Mouse (Mus musculus) midbrain, postnatal 0 days (tissue): ENCODE measurements at regions not wholly inside any gene's neighbourhood (a gene's known extent, or its start where the extent isn't known, plus 50 kb on each side); places are given as distances from the start of the nearest gene placed in this dataset.
A peak's percentile ranks its signal among the peaks of the same experiment; 100 is the strongest.

Experiments
- ATAC-seq: fragments of 200-750 bp; cut with Nextera tagmentation; 2 replicates; pipeline ENCODE4 v1.8.0; 2017; ENCODE audit warnings: moderate number of reproducible peaks, mild to moderate bottlenecking, moderate TSS enrichment, moderate library complexity; ENCODE audit not compliant: low FRiP score
- DNase-seq: peaks from one replicate; pipeline ENCODE4 v3.0.0-alpha.2; 2015; ENCODE audit warnings: low spot score
- H3K27ac ChIP-seq: fragments of 300-500 bp; sonication (generic); 2 replicates; pipeline ENCODE4 v1.5.1; 2014; ENCODE audit warnings: low read depth, mild to moderate bottlenecking, low read length, mixed read lengths
- H3K27me3 ChIP-seq: fragments of 300-500 bp; sonication (generic); 2 replicates; pipeline ENCODE4 v1.6.1; 2014; ENCODE audit warnings: low read length, control low read depth, mixed read lengths; ENCODE audit not compliant: insufficient read depth
- H3K36me3 ChIP-seq: fragments of 300-500 bp; sonication (generic); 2 replicates; pipeline ENCODE4 v1.6.1; 2014; ENCODE audit warnings: low read length, control low read depth, mixed read lengths; ENCODE audit not compliant: insufficient read depth
- H3K4me1 ChIP-seq: fragments of 300-500 bp; sonication (generic); 2 replicates; pipeline ENCODE4 v1.6.1; 2014; ENCODE audit warnings: mild to moderate bottlenecking, control low read depth, antibody characterized with exemption, low read length, mixed read lengths; ENCODE audit not compliant: insufficient read depth
- H3K4me2 ChIP-seq: fragments of 300-500 bp; sonication (generic); 2 replicates; pipeline ENCODE4 v1.6.1; 2014; ENCODE audit warnings: low read depth, mild to moderate bottlenecking, low read length, mixed read lengths; ENCODE audit not compliant: poor library complexity, severe bottlenecking
- H3K4me3 ChIP-seq: fragments of 300-500 bp; sonication (generic); 2 replicates; pipeline ENCODE4 v1.5.1; 2014; ENCODE audit warnings: low read depth, mild to moderate bottlenecking, low read length, moderate library complexity
- H3K9ac ChIP-seq: fragments of 300-500 bp; sonication (generic); replicated peaks from 2 replicates; pipeline ENCODE4 v1.6.1; 2014; ENCODE audit warnings: mild to moderate bottlenecking, low read length, moderate library complexity, mixed read lengths; ENCODE audit not compliant: poor library complexity, severe bottlenecking
- H3K9me3 ChIP-seq: fragments of 300-500 bp; sonication (generic); 2 replicates; pipeline ENCODE4 v1.6.1; 2016; ENCODE audit warnings: low read length, control low read depth
- CTCF ChIP-seq: IDR thresholded peaks from 2 replicates; pipeline ENCODE4 v1.5.1; 2016; ENCODE audit warnings: antibody characterized with exemption, mild to moderate bottlenecking
- WGBS: fragments of 180-500 bp; shearing (Covaris S2); extraction: QIAGEN DNeasy Blood & Tissue Kit; methylation state at CpG from one replicate; pipeline ENCODE4 v1.1.7; 2014; 5-methylcytosine and 5-hydroxymethylcytosine counted together

- Histone ChIP-seq H3K9ac (no peak overlapping the region), H3K27ac (no peak overlapping the region), H3K4me2 (no peak overlapping the region), H3K4me3 (no peak overlapping the region), H3K36me3 (no peaks in the 10 kb centered on the region), H3K27me3 (no peaks in the 10 kb centered on the region), H3K9me3 (no peaks in the 10 kb centered on the region), H3K4me1 (0 out of 2 replicates have a peak, but pooled peaks cover 4% of the 10 kb centered on the region)
- TF ChIP-seq CTCF, result no peak
- peak; percentile 43 for DNase-seq
- WGBS, result 33% methylated on average over 13 of the region's 13 CpGs
- ATAC-seq, result no peak
Observed at GRCm38 (mm10) chr7:72738324-72738944, 432.0 kb upstream of the Mctp2 start.

GRCm38 (mm10) chr7:72742376-72742775 is 436.0 kb upstream of the Mctp2 start:
- H3K4me3 ChIP-seq, result no peak overlapping the region
- H3K36me3 ChIP-seq, result no peaks in the 10 kb centered on the region
- TF ChIP-seq CTCF, result no peak
- no peak overlapping the region for H3K27ac ChIP-seq
- DNase-seq, result no peak
- H3K27me3 ChIP-seq, result no peaks in the 10 kb centered on the region
- no peak overlapping the region for H3K9ac ChIP-seq
- no peak for ATAC-seq
- H3K9me3 ChIP-seq, result no peaks in the 10 kb centered on the region
- no peak overlapping the region for H3K4me2 ChIP-seq
- 0 out of 2 replicates have a peak, but pooled peaks cover 4% of the 10 kb centered on the region for H3K4me1 ChIP-seq
- 85% methylated on average over 2 of the region's 2 CpGs for WGBS

DNA sequence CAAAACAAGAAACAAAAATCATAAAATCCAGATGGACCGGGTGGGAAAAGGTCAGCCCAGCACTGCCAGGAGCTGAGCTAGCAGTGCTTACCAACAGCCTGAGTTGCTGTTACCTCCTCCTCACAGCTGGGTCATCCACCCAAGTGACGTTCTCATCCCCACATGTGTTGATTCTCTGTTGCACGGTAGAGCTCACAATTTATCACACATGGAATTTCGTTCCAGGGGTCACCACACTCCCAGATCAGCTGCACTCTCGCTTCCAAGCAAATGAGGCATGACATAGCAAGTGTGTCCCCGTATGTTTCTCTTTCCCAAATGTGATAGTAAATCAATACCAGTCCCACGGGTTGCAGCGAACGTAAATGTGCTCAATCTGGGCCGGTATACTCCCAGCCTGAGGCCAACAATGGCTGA is 445.1 kb upstream of the Mctp2 start:
- Histone ChIP-seq H3K4me3 (no peak overlapping the region), H3K27me3 (no peaks in the 10 kb centered on the region), H3K9me3 (no peaks in the 10 kb centered on the region), H3K4me1 (no peaks in the 10 kb centered on the region), H3K9ac (no peak overlapping the region), H3K36me3 (no peaks in the 10 kb centered on the region), H3K4me2 (no peak overlapping the region), H3K27ac (no peak overlapping the region)
- ATAC-seq (no peak), DNase-seq (no peak)
- no peak for TF ChIP-seq CTCF
- 60% methylated on average over 10 of the region's 10 CpGs for WGBS

DNA sequence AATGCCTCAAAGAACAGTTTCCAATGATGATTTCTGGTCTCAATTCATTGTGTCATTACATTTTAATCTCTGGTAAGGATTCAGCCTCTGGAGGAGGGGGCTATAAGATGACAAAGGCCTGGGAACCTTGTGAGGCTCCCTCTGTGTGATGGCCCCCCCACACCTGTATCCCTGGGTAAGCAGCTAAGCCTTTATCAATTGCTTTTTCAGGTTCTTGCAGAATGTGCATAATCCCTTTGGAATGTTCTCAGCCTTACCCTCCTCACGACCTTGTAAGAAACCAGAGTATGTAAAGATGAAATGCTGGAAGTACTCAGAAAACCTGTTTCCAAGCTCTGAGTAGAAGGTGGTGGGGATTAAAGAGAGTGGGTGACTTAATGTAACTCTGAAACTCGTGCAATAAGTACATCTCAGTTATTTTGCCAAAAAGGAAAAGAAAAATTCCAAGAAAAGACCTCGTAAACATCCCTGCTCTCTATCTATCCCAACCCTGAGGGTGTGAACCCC is 446.7 kb upstream of the Mctp2 start:
- H3K4me1 ChIP-seq, result no peaks in the 10 kb centered on the region
- WGBS, result 50% methylated on average over 3 of the region's 3 CpGs
- no peak for ATAC-seq

GRCm38 (mm10) chr7:72762711-72763110 is 456.3 kb upstream of the Mctp2 start:
- ATAC-seq (no peak), DNase-seq (no peak)
- H3K4me1 ChIP-seq, result no peaks in the 10 kb centered on the region
- no peaks in the 10 kb centered on the region for H3K9me3 ChIP-seq
- no peak overlapping the region for H3K4me3 ChIP-seq
- WGBS, result 65% methylated on average over 1 of the region's 1 CpGs
- H3K27me3 ChIP-seq, result no peaks in the 10 kb centered on the region
- no peak overlapping the region for H3K9ac ChIP-seq
- no peaks in the 10 kb centered on the region for H3K36me3 ChIP-seq
- no peak overlapping the region for H3K27ac ChIP-seq
- H3K4me2 ChIP-seq, result no peak overlapping the region
- no peak for TF ChIP-seq CTCF

More for the DNA sequence above, 446.7 kb upstream of the Mctp2 start:
- no peak for DNase-seq
- Histone ChIP-seq H3K9me3 (no peaks in the 10 kb centered on the region), H3K9ac (no peak overlapping the region), H3K4me3 (no peak overlapping the region), H3K36me3 (no peaks in the 10 kb centered on the region), H3K27ac (no peak overlapping the region), H3K4me2 (no peak overlapping the region), H3K27me3 (no peaks in the 10 kb centered on the region)
- no peak for TF ChIP-seq CTCF

DNA sequence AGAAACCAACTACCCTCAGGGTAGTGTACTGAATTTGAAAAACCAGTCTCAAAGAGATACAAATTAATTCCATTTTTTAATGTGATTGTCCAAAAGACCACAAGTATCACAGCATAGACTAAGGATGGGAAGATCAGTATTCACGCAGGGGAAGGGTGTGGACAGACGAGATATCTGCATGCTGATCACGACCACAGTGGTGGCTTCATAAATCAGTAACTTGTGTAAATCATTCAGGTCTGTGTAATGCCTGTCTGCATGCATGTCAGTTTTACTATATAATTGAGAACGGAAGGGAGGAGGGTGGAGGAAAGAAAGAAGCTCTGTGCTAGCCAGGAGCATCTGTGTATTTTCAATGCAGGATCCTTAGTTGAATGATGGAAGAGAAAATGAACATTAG is 462.3 kb upstream of the Mctp2 start:
- ATAC-seq (no peak), DNase-seq (no peak)
- Histone ChIP-seq H3K9ac (no peak overlapping the region), H3K36me3 (no peaks in the 10 kb centered on the region), H3K4me1 (no peaks in the 10 kb centered on the region), H3K4me2 (no peak overlapping the region), H3K4me3 (no peak overlapping the region), H3K27ac (no peak overlapping the region), H3K27me3 (no peaks in the 10 kb centered on the region), H3K9me3 (no peaks in the 10 kb centered on the region)
- WGBS, result 75% methylated on average over 4 of the region's 4 CpGs
- TF ChIP-seq CTCF, result no peak
